Mouse (Mus musculus) lung, postnatal 0 days (tissue): ENCODE measurements at regions not wholly inside any gene's neighbourhood (a gene's known extent, or its start where the extent isn't known, plus 50 kb on each side); places are given as distances from the start of the nearest gene placed in this dataset.
A peak's percentile ranks its signal among the peaks of the same experiment; 100 is the strongest.

ENCODE experiments used
- ATAC-seq: fragments of 200-750 bp; cut with Nextera tagmentation; 2 replicates; pipeline ENCODE4 v1.8.0; 2017; ENCODE audit warnings: moderate library complexity
- DNase-seq: peaks from one replicate; pipeline ENCODE4 v3.0.0-alpha.2; 2016; ENCODE audit warnings: low spot score
- H3K27ac ChIP-seq: fragments of 300-500 bp; sonication (generic); 2 replicates; pipeline ENCODE4 v1.5.1; 2014; ENCODE audit warnings: antibody characterized with exemption, mild to moderate bottlenecking, low read length, mixed read lengths
- H3K27me3 ChIP-seq: fragments of 300-500 bp; sonication (generic); replicated peaks from 2 replicates; pipeline ENCODE4 v1.6.1; 2014; ENCODE audit warnings: low read length, mixed read lengths; ENCODE audit not compliant: insufficient read depth
- H3K36me3 ChIP-seq: fragments of 300-500 bp; sonication (generic); 2 replicates; pipeline ENCODE4 v1.6.1; 2014; ENCODE audit warnings: low read length, mixed read lengths; ENCODE audit not compliant: insufficient read depth
- H3K4me1 ChIP-seq: fragments of 300-500 bp; sonication (generic); 2 replicates; pipeline ENCODE4 v1.6.1; 2014; ENCODE audit warnings: antibody characterized with exemption, low read depth, low read length, mixed read lengths; ENCODE audit not compliant: insufficient read depth
- H3K4me2 ChIP-seq: fragments of 300-500 bp; sonication (generic); replicated peaks from 2 replicates; pipeline ENCODE4 v1.6.1; 2014; ENCODE audit warnings: low read depth, mild to moderate bottlenecking, low read length, moderate library complexity, mixed read lengths
- H3K4me3 ChIP-seq: fragments of 300-500 bp; sonication (generic); 2 replicates; pipeline ENCODE4 v1.5.1; 2014; ENCODE audit warnings: low read depth, low read length
- H3K9ac ChIP-seq: fragments of 300-500 bp; sonication (generic); replicated peaks from 2 replicates; pipeline ENCODE4 v1.6.1; 2014; ENCODE audit warnings: low read depth, mild to moderate bottlenecking
- H3K9me3 ChIP-seq: fragments of 300-500 bp; sonication (generic); 2 replicates; pipeline ENCODE4 v1.6.1; 2016; ENCODE audit warnings: low read length, mixed read lengths
- CTCF ChIP-seq: IDR thresholded peaks from 2 replicates; pipeline ENCODE4 v1.5.1; 2016; ENCODE audit warnings: antibody characterized with exemption, mild to moderate bottlenecking
- EP300 ChIP-seq: IDR thresholded peaks from 2 replicates; pipeline ENCODE4 v1.6.1; 2016; ENCODE audit warnings: antibody characterized with exemption, mild to moderate bottlenecking, control low read depth
- WGBS: fragments of 180-500 bp; shearing (Covaris S2); extraction: QIAGEN DNeasy Blood & Tissue Kit; methylation state at CpG from one replicate; pipeline ENCODE4 v1.1.7; 2014; 5-methylcytosine and 5-hydroxymethylcytosine counted together

DNA sequence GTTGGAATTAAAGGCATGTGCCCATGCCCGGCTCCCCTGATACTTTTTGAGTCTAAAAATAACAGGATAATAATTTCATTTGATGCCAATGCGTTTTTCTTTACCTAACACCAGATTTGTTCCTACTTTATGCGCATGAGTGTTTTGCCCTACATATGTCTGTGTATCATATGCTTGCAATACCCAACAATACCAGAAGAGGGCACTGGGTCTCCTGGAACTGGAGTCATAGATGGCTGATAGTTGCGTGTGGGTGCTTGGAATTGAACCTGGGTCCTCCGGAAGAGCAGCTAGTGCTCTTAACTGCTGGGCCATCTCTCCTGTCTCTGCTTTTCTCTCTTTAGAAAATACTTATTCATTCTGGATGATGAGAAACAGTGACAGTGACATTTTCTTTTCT, 67.3 kb upstream of the Rgs6 start:
- Histone ChIP-seq H3K27ac (no peak overlapping the region), H3K4me2 (no peak overlapping the region), H3K4me3 (no peak overlapping the region), H3K27me3 (no peaks in the 10 kb centered on the region), H3K36me3 (no peaks in the 10 kb centered on the region), H3K9me3 (no peaks in the 10 kb centered on the region), H3K4me1 (no peaks in the 10 kb centered on the region), H3K9ac (no peak overlapping the region)
- TF ChIP-seq EP300, result no peak
- peak; percentile 35 for TF ChIP-seq CTCF
- WGBS, result 87% methylated on average over 5 of the region's 5 CpGs
- ATAC-seq (no peak), DNase-seq (no peak)

DNA sequence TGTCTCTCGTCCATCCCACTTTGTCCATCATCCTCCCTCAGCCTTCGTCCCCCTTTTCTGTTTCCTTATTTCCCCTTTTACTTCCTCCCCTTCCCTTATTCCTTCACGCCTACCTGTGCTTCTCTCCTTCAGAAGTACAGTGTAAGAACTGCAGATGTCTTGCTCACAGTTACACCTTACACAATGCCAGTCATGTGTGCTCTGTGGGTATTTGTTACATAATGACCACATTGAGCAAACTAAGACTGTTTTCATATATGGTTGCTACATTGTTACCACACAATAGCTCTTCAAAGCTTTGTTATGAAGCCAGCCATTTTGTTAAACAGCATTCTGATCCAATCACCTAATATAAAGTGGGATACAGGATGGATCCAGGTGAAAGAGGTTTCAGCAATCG, 63.1 kb upstream of the Rgs6 start:
- H3K4me1 ChIP-seq, result no peaks in the 10 kb centered on the region
- H3K27ac ChIP-seq, result no peak overlapping the region
- H3K9ac ChIP-seq, result no peak overlapping the region
- TF ChIP-seq CTCF (no peak), EP300 (no peak)
- H3K4me2 ChIP-seq, result no peak overlapping the region
- H3K36me3 ChIP-seq, result no peaks in the 10 kb centered on the region
- ATAC-seq, result no peak
- H3K27me3 ChIP-seq, result no peaks in the 10 kb centered on the region
- H3K4me3 ChIP-seq, result no peak overlapping the region
- no peaks in the 10 kb centered on the region for H3K9me3 ChIP-seq
- no peak for DNase-seq
- 73% methylated on average over 4 of the region's 4 CpGs for WGBS
